Mouse (Mus musculus) frontal cortex, postnatal 36 days (tissue): ENCODE measurements around the gene Rbm15.
"Not testable (repeated sequence)": the region's sequence is repeated elsewhere in the genome, so short reads cannot be mapped to it uniquely, and the experiment has no call there.

Source experiments
- DNase-seq, 2 experiments: peaks; one replicate each; pipeline ENCODE4 v3.0.0; 2022; ENCODE audit warnings: low spot score in 2 of 2

Gene Rbm15

DNA sequence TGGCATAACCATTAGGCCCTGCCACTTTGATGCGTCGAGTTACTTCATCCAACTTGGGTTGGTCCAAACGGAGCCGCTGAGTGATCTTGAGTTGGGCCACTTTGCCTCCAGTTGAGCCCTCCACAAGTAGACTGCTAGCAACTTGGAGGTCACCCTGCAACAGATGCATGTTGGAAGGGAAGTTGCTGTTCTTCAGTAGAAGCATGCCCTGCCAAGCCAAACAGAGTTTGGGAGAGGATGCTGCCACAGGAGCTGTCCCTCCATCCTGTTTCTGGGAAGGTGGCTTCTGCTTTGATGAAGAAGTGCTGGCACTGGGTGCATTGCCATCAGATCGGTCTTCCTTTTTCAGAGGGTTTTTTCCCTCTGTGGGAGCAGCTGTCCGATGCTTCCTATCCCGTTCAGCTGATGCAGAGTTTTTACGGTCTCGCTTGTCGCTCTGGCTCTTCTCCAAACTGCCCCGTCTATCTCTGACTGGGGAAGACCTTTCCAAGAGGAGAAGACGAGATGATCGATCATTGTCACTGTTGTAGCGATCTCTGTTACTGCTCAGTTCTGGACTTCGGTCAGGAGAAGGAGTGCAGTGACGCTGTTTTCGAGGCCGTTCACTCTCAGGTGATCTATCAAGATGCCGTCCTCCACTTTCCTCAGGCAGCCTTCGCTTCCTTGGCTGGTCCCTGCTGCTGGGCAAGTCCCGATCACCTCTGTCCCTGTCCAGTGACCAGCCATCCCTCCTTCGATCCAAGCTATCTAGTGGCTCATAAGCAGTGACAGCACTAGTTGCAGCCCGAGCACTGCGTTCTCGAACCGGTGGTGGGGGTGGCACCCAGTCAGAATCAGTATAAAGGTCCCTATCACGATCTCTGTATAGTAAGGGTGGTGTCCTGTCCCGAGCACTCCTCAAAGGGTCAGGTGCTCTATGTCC is 2.7 kb downstream of the Rbm15 start:
- no peak for DNase-seq

DNA sequence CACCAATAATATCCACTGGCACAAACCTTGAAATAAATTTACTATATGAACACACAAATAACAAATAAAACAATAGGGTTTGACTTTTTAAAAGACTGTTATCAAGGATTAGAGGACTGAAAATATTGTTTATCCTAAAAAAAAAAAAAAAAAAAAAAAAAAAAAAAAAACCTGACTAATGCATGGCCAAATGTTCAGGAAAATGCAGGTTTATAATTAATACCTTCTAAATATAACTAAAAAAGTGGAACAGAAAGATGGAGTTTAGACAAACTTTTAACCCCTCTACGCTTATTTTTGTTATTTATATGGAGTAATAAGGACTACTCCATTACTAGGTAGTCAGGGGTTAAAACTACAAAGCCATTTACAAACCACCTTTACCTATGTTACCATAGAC is 7.0 kb downstream of the Rbm15 start:
- no peak for DNase-seq

- no peak for DNase-seq
Observed at GRCm38 (mm10) chr3:107321776-107322175, 11.7 kb downstream of the Rbm15 start.

DNA sequence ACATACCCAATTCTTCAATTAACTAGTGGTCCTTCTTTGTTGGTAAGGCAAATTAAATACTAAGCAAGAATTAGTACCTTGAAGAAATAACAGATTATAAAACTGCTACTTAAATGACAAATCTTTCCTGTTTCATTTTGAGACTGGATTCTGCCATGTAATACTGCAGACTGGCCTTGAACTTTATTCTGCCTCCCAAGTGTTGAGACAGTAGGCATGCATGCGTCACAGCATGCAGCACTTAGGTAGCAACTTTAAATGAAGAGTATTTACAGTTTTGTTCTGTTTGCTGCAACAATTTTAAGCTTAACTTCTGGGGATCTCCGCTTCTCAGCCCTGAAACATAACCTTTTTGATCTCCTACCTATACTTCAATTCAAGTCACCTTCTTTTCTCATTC is 12.3 kb downstream of the Rbm15 start:
- DNase-seq, result no peak

DNA sequence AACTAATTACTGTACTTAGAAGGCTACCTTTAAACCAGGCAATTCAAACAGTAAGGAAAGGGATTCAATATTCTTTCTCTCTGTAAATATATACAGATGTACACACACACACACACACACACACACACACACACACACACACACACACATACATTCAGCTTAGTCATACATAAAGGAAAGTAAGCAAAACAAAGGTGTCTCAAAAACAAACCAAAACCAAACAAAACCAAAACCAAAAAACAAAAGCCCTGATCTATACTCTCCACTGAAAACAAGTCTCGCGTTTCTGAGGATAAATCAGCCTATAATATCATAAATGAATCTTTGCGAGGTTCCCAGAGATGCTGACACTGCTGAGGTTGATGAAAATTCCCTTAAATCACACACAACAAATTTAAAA is 16.1 kb downstream of the Rbm15 start:
- DNase-seq, result no peak

- DNase-seq, result not testable (repeated sequence)
Observed at GRCm38 (mm10) chr3:107296917-107297316, 36.6 kb downstream of the Rbm15 start.

- no peak for DNase-seq
Observed at GRCm38 (mm10) chr3:107295672-107296360, 37.7 kb downstream of the Rbm15 start.

DNA sequence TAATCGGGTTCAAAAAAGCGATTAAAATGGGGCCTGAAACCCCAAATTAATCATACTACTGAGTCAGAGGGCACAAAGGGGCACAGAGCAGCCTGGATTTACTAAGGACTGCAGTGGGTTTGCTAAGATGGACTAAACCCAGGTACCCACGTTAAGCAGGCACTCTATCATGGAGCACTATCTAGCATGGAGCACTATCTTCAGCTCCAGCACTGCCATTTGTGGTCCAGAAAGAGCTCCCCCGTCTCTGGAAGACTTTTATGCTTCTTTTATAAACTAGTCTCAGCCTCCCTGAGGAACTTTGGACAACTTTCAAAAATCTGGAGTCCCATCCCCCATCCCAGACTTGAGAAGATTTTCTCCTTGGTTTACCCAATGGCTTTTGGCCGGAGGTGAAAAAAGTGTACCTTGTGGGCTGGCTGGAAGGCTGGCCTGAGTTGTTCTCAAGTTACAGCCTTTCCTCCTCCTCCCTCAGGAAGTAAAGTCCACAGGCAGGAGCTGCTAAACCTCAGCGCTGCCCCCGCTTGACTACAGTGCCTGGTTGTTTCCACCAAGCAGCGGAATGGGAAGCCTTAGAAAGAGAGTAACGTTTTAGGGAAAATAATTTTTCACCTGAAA is 42.6 kb downstream of the Rbm15 start, which contains the start of gene Slc16a4:
Slc16a4 (plus strand) TSS at position 467 of the 618 bp plus-strand sequence.
- peak in 1 of 2 experiments; percentile 15 for DNase-seq

- DNase-seq, result no peak
Observed at GRCm38 (mm10) chr3:107287346-107287745, 46.1 kb downstream of the Rbm15 start.

GRCm38 (mm10) chr3:107286123-107286522 is 47.4 kb downstream of the Rbm15 start:
- no peak for DNase-seq

- DNase-seq, result peak; percentile 92 to 95
Observed at GRCm38 (mm10) chr3:107278479-107279269, 54.8 kb downstream of the Rbm15 start, which contains the start of gene Lamtor5. Gene Lamtor5 (plus strand): TSS chr3:107278858.

DNA sequence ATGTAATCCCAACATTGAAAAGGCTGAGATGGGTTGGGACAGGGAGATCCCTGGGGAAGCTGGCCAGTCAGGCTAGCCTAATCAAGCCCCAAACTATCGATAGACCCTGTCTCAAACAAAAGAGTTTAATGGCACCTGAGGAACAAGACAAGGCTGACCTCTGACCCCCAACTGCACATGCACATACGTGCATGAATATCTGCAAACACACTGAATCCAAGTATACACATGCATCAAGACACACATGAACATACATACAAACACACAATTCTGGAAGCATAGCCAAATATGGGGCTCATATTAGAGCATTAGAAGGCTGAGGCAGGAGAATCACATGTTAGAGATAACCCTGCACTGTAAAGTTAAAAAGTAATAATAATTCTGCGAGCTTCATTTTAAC is 56.8 kb downstream of the Rbm15 start:
- no peak for DNase-seq

DNA sequence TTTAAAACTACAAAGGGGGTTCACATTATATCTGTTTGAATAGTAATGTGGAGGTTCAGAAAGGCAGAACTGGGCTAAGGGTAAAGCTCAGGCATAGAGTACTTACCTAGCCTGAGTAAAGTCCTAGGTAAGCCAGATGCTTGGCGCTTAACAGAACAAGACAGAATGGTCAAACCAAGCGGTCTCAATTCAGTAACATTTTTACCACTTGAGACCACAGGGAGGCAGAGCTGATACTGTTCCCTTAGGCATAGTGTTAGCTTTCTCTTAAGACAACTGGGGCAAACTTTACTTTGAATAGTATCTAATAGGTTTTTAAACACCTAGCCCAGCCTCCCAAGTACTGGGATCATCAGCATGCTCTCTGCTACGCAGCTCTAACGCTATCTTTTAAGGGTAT is 57.5 kb downstream of the Rbm15 start:
- DNase-seq, result no peak
